Mouse (Mus musculus) cortical plate, adult 2 months (tissue): ENCODE measurements around the gene Sgms1. TPM values are rescaled to one million over a fixed set of nuclear protein-coding genes. Genes with fewer than 3 reads are reported as not detected.

Experiments used
- H3K27ac ChIP-seq: fragments of 200-500 bp; 2 replicates; pipeline ENCODE4 v1.5.1; 2012; ENCODE audit warnings: low read length, control low read depth, inconsistent platforms; ENCODE audit not compliant: insufficient read depth
- H3K4me1 ChIP-seq: fragments of 200-500 bp; 2 replicates; pipeline ENCODE4 v1.6.1; 2011; ENCODE audit warnings: low read length; ENCODE audit not compliant: control insufficient read depth, insufficient read depth
- H3K4me3 ChIP-seq: fragments of 200-500 bp; 2 replicates; pipeline ENCODE4 v1.5.1; 2011; ENCODE audit warnings: mild to moderate bottlenecking, low read length, control low read depth; ENCODE audit not compliant: insufficient read depth
- CTCF ChIP-seq: fragments of 200-500 bp; IDR thresholded peaks from 2 replicates; pipeline ENCODE4 v1.5.1; 2011; ENCODE audit warnings: mild to moderate bottlenecking, control low read depth, low read length; ENCODE audit not compliant: insufficient read depth; ENCODE audit errors: extremely low read depth
- POLR2A ChIP-seq: fragments of 200-500 bp; IDR thresholded peaks from 2 replicates; pipeline ENCODE4 v1.6.1; 2011; ENCODE audit warnings: mild to moderate bottlenecking, low read length, control low read depth; ENCODE audit not compliant: insufficient read depth; ENCODE audit errors: extremely low read depth
- polyA plus RNA-seq: library from polyadenylated mRNA; depleted of rRNA; stranded (reverse); fragments of >200 nt; gene quantifications from 2 replicates; pipeline ENCODE4 v1.2.3, GENCODE M21; 2012

Sgms1 gene
- polyA plus RNA-seq, 1 experiment = 34.3 TPM

GRCm38 (mm10) chr19:32214905-32215806, 174.4 kb downstream of the Sgms1 start:
- Histone ChIP-seq H3K4me3 (no peak overlapping the region), H3K27ac (no peak overlapping the region), H3K4me1 (no peaks in the 10 kb centered on the region; the same call in 1 of the 2 replicates)
- no peak for TF ChIP-seq POLR2A
- TF ChIP-seq CTCF = no peak

GRCm38 (mm10) chr19:32213577-32213976, 175.9 kb downstream of the Sgms1 start:
- H3K4me3 ChIP-seq = no peak overlapping the region
- TF ChIP-seq POLR2A (no peak), CTCF (no peak)
- no peak overlapping the region for H3K27ac ChIP-seq
- H3K4me1 ChIP-seq = no peaks in the 10 kb centered on the region; the same call in 1 of the 2 replicates

- Histone ChIP-seq H3K4me1 (no peaks in the 10 kb centered on the region; the same call in 1 of the 2 replicates), H3K27ac (peak overlapping the region; percentile 21; the same call in 1 of the 2 replicates), H3K4me3 (no peak overlapping the region; the same call in 1 of the 2 replicates)
- no peak for TF ChIP-seq CTCF
- no peak for TF ChIP-seq POLR2A
Measured at GRCm38 (mm10) chr19:32211293-32211585, 178.3 kb downstream of the Sgms1 start.

- Histone ChIP-seq H3K4me3 (peak overlapping the region; percentile 27), H3K27ac (peak overlapping the region; percentile 21), H3K4me1 (no peaks in the 10 kb centered on the region; the same call in 1 of the 2 replicates)
- TF ChIP-seq POLR2A = peak; percentile 63
- no peak for TF ChIP-seq CTCF
Measured at GRCm38 (mm10) chr19:32210450-32211292, 178.8 kb downstream of the Sgms1 start.

- no peaks in the 10 kb centered on the region; the same call in 1 of the 2 replicates for H3K4me1 ChIP-seq
- peak overlapping the region; percentile 27 for H3K4me3 ChIP-seq
- TF ChIP-seq POLR2A = no peak
- no peak overlapping the region for H3K27ac ChIP-seq
Measured at GRCm38 (mm10) chr19:32210099-32210449, 179.4 kb downstream of the Sgms1 start.

GRCm38 (mm10) chr19:32202131-32203114, 187.1 kb downstream of the Sgms1 start:
- peaks cover 3% of the 10 kb centered on the region; the same call in 1 of the 2 replicates for H3K4me1 ChIP-seq
- H3K27ac ChIP-seq = peak overlapping the region; percentile 73
- H3K4me3 ChIP-seq = no peak overlapping the region
- no peak for TF ChIP-seq POLR2A
- no peak for TF ChIP-seq CTCF

- TF ChIP-seq CTCF (no peak), POLR2A (no peak)
Measured at GRCm38 (mm10) chr19:32199861-32200574, 189.5 kb downstream of the Sgms1 start.

GRCm38 (mm10) chr19:32199133-32199532, 190.4 kb downstream of the Sgms1 start:
- H3K4me3 ChIP-seq = no peak overlapping the region
- peak overlapping the region; percentile 69; the same call in 1 of the 2 replicates for H3K27ac ChIP-seq
- peaks cover 7% of the 10 kb centered on the region for H3K4me1 ChIP-seq
- TF ChIP-seq CTCF (no peak), POLR2A (no peak)

More at GRCm38 (mm10) chr19:32199861-32200574, 189.5 kb downstream of the Sgms1 start:
- H3K4me1 ChIP-seq = peaks cover 7% of the 10 kb centered on the region
- 0 out of 2 replicates have a peak overlapping the region, but pooled peaks have one; percentile 7 for H3K27ac ChIP-seq
- H3K4me3 ChIP-seq = no peak overlapping the region
